Mouse (Mus musculus) E14TG2a.4 (cell line): ENCODE measurements around the gene Gstt4.

ENCODE experiments used
- CTCF ChIP-seq: conservative IDR thresholded peaks from 2 replicates; pipeline ENCODE4 v1.5.1; 2014; ENCODE audit warnings: low read length
- NANOG ChIP-seq: IDR thresholded peaks from 2 replicates; pipeline ENCODE4 v1.6.1; 2014; ENCODE audit warnings: borderline replicate concordance, low read length, mixed read lengths
- POU5F1 ChIP-seq: IDR thresholded peaks from 2 replicates; pipeline ENCODE4 v1.6.1; 2014; ENCODE audit warnings: low read length, borderline replicate concordance

GRCm38 (mm10) chr10:75779206-75780174 is 42.9 kb downstream of the Gstt4 start:
- no peak for TF ChIP-seq CTCF
- no peak for TF ChIP-seq NANOG
- TF ChIP-seq POU5F1, result no peak
